25 mouse cellular contexts compared by ENCODE assay signal in the genomic region with DNA sequence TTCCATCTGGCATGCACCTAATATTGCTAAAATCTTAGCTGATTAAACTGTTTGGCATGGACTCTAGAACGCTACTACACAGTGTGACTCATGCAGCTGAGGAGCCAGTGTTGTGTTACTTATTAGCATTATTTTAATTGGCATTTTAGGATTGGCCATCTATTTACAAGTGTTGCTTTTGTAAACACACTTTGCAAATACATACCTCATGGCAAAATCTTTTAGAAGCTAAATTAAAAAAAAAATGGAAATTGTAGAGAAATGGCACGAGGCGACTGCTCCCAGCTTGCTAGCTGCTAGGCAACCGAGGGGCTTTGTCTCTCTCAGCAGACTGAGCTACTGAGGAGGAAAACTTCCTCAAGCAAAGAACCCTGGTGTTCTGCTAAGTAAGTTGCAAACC. TPM values are rescaled to one million over a fixed set of nuclear protein-coding genes. Genes with fewer than 3 reads are reported as not detected.
DNase-seq lines count a peak whose midpoint lies in the region; ATAC-seq and TF ChIP-seq lines count a peak whose summit lies in the region.
"Had no signal": no experiment of that assay in that cellular context is flagged by ENCODE, and none has a peak within 500 bp of the region (broad histone marks: within the 10 kb centered on the region; RNA-seq: fewer than 3 reads in every experiment).

No protein-coding gene starts in this region.

- ATAC-seq in forebrain, postnatal 0 days, result peak; percentile 82
- no peak for ATAC-seq in forebrain, embryonic 13.5 days
- no peak for ATAC-seq in midbrain, postnatal 0 days (ENCODE audit: low FRiP score)
- ATAC-seq in midbrain, embryonic 16.5 days, result no peak
- ATAC-seq: intestine, postnatal 0 days had no signal

- H3K36me3 ChIP-seq in forebrain, postnatal 0 days (ENCODE audit: insufficient read depth), result no peaks in the 10 kb centered on the region
- no peaks in the 10 kb centered on the region for H3K36me3 ChIP-seq in forebrain, embryonic 13.5 days (ENCODE audit: poor library complexity, severe bottlenecking)
- H3K36me3 ChIP-seq in midbrain, postnatal 0 days (ENCODE audit: insufficient read depth, low read length), result no peaks in the 10 kb centered on the region
- H3K36me3 ChIP-seq in midbrain, embryonic 16.5 days (ENCODE audit: control insufficient read depth, insufficient read depth, low read length), result no peaks in the 10 kb centered on the region
- H3K36me3 ChIP-seq: embryonic facial prominence, embryonic 12.5 days; embryonic facial prominence, embryonic 15.5 days; forebrain, embryonic 12.5 days; G1E; heart, embryonic 12.5 days; heart, embryonic 15.5 days had no signal

- H3K9ac ChIP-seq in forebrain, postnatal 0 days, result no peak overlapping the region
- no peak overlapping the region for H3K9ac ChIP-seq in forebrain, embryonic 13.5 days
- H3K9ac ChIP-seq in midbrain, postnatal 0 days (replicated peaks; ENCODE audit: low read length, poor library complexity, severe bottlenecking), result no peak overlapping the region
- no peak overlapping the region for H3K9ac ChIP-seq in midbrain, embryonic 16.5 days (ENCODE audit: low read depth, low read length)
- H3K9ac ChIP-seq: embryonic facial prominence, embryonic 12.5 days; embryonic facial prominence, embryonic 15.5 days; forebrain, embryonic 12.5 days; heart, embryonic 12.5 days; heart, embryonic 15.5 days; hindbrain, embryonic 14.5 days had no signal

- 0 out of 2 replicates have a peak, but pooled peaks cover 8% of the 10 kb centered on the region for H3K4me1 ChIP-seq in forebrain, postnatal 0 days (ENCODE audit: insufficient read depth)
- H3K4me1 ChIP-seq in forebrain, embryonic 13.5 days, result no peaks in the 10 kb centered on the region
- H3K4me1 ChIP-seq in midbrain, postnatal 0 days (ENCODE audit: insufficient read depth, low read length), result no peaks in the 10 kb centered on the region
- H3K4me1 ChIP-seq in midbrain, embryonic 16.5 days (ENCODE audit: control insufficient read depth, insufficient read depth, low read length), result no peaks in the 10 kb centered on the region
- H3K4me1 ChIP-seq: embryonic facial prominence, embryonic 12.5 days; embryonic facial prominence, embryonic 15.5 days; forebrain, embryonic 12.5 days; heart, embryonic 12.5 days; heart, embryonic 15.5 days had no signal

- H3K27ac ChIP-seq in forebrain, postnatal 0 days (ENCODE audit: low read depth, low read length), result peak overlapping the region; percentile 45; the same call in 1 of the 2 replicates
- no peak overlapping the region for H3K27ac ChIP-seq in forebrain, embryonic 13.5 days
- no peak overlapping the region for H3K27ac ChIP-seq in midbrain, postnatal 0 days (ENCODE audit: low read depth, low read length)
- no peak overlapping the region for H3K27ac ChIP-seq in midbrain, embryonic 16.5 days (ENCODE audit: low read length)
- H3K27ac ChIP-seq: embryonic facial prominence, embryonic 12.5 days; embryonic facial prominence, embryonic 15.5 days; forebrain, embryonic 12.5 days; heart, embryonic 15.5 days; hindbrain, embryonic 14.5 days had no signal

- H3K4me2 ChIP-seq in forebrain, postnatal 0 days (ENCODE audit: low read depth), result no peak overlapping the region; the same call in 1 of the 2 replicates
- H3K4me2 ChIP-seq in forebrain, embryonic 13.5 days, result no peak overlapping the region
- H3K4me2 ChIP-seq in midbrain, postnatal 0 days (ENCODE audit: low read depth, low read length, poor library complexity, severe bottlenecking), result no peak overlapping the region
- no peak overlapping the region for H3K4me2 ChIP-seq in midbrain, embryonic 16.5 days (ENCODE audit: low read length)
- H3K4me2 ChIP-seq: embryonic facial prominence, embryonic 12.5 days; embryonic facial prominence, embryonic 15.5 days; forebrain, embryonic 12.5 days; heart, embryonic 12.5 days; heart, embryonic 15.5 days; hindbrain, embryonic 14.5 days had no signal

- no peak for TF ChIP-seq CTCF in forebrain, postnatal 0 days (IDR thresholded peaks at IDR 0.05; ENCODE audit: low read depth)
- no peak for TF ChIP-seq CTCF in midbrain, postnatal 0 days (IDR thresholded peaks at IDR 0.05)

- DNase-seq in forebrain, postnatal 0 days, result peak; percentile 63
- peak; percentile 28 for DNase-seq in midbrain, postnatal 0 days (ENCODE audit: low spot score)
- peak; percentile 20 for DNase-seq in brain, adult 2 months (ENCODE audit: low read depth, low spot score)
- DNase-seq in urinary bladder, adult 2 months (ENCODE audit: low spot score), result no peak
- DNase-seq: adrenal gland, adult 2 months; adrenal gland, postnatal 14 days; B cell, adult 2 months; cerebellum, adult 18-20 months; cerebellum, adult 9-10 months; cerebellum, postnatal 14 days; gastrocnemius, postnatal 25 days; heart, adult 18-20 months; heart, postnatal 10 days; heart, postnatal 36 days had no signal

- 25% methylated on average over 4 of the region's 4 CpGs for WGBS in forebrain, postnatal 0 days
- 57% methylated on average over 4 of the region's 4 CpGs for WGBS in forebrain, embryonic 13.5 days
- 38% methylated on average over 4 of the region's 4 CpGs for WGBS in midbrain, postnatal 0 days
- 40% methylated on average over 4 of the region's 4 CpGs for WGBS in midbrain, embryonic 16.5 days

- no peak overlapping the region for H3K4me3 ChIP-seq in forebrain, postnatal 0 days (ENCODE audit: low read depth, low read length)
- H3K4me3 ChIP-seq in forebrain, embryonic 13.5 days, result no peak overlapping the region
- no peak overlapping the region for H3K4me3 ChIP-seq in midbrain, postnatal 0 days (ENCODE audit: low read depth, low read length)
- no peak overlapping the region for H3K4me3 ChIP-seq in midbrain, embryonic 16.5 days (ENCODE audit: low read depth, low read length)
- H3K4me3 ChIP-seq: embryonic facial prominence, embryonic 12.5 days; embryonic facial prominence, embryonic 15.5 days; forebrain, embryonic 12.5 days; heart, embryonic 12.5 days; heart, embryonic 15.5 days had no signal

- H3K9me3 ChIP-seq in forebrain, postnatal 0 days (ENCODE audit: low read length), result no peaks in the 10 kb centered on the region
- no peaks in the 10 kb centered on the region for H3K9me3 ChIP-seq in forebrain, embryonic 13.5 days (replicated peaks)
- no peaks in the 10 kb centered on the region for H3K9me3 ChIP-seq in midbrain, postnatal 0 days (ENCODE audit: low read length)
- H3K9me3 ChIP-seq in midbrain, embryonic 16.5 days (replicated peaks; ENCODE audit: control insufficient read depth, low read length, poor library complexity, severe bottlenecking), result no peaks in the 10 kb centered on the region
- H3K9me3 ChIP-seq: embryonic facial prominence, embryonic 12.5 days; embryonic facial prominence, embryonic 15.5 days; forebrain, embryonic 12.5 days; heart, embryonic 15.5 days had no signal

- H3K27me3 ChIP-seq in forebrain, postnatal 0 days (ENCODE audit: insufficient read depth, low read length), result no peaks in the 10 kb centered on the region
- no peaks in the 10 kb centered on the region for H3K27me3 ChIP-seq in forebrain, embryonic 13.5 days
- H3K27me3 ChIP-seq in midbrain, postnatal 0 days (ENCODE audit: insufficient read depth, low read length), result no peaks in the 10 kb centered on the region
- no peaks in the 10 kb centered on the region for H3K27me3 ChIP-seq in midbrain, embryonic 16.5 days (ENCODE audit: control insufficient read depth, insufficient read depth, low read depth, low read length)
- H3K27me3 ChIP-seq: embryonic facial prominence, embryonic 12.5 days; embryonic facial prominence, embryonic 15.5 days; heart, embryonic 12.5 days; heart, embryonic 15.5 days had no signal

RNA-seq across cellular contexts. Expression of a gene that starts 14.2 kb away (rescaled TPM):
- total RNA-seq in forebrain, postnatal 0 days (2014; rRNA removed), result 41.4 and 48.3 TPM in 2 replicates
- polyA plus RNA-seq in forebrain, postnatal 0 days (2015; fragmentation: Nextera tagmentation; extraction: Ambion mirVana), result 25.3 and 26.2 TPM in 2 replicates
- 32.7 and 34.3 TPM in 2 replicates for polyA plus RNA-seq in forebrain, embryonic 13.5 days (2015; fragmentation: Nextera tagmentation; extraction: Ambion mirVana)
- total RNA-seq in midbrain, postnatal 0 days (2014; rRNA removed), result 49.9 and 58.5 TPM in 2 replicates
- polyA plus RNA-seq in midbrain, postnatal 0 days (2015; fragmentation: Nextera tagmentation; extraction: Ambion mirVana), result 23.4 and 24.7 TPM in 2 replicates
- 27.6 and 28.4 TPM in 2 replicates for polyA plus RNA-seq in midbrain, embryonic 16.5 days (2015; fragmentation: Nextera tagmentation; extraction: Ambion mirVana)
- polyA plus RNA-seq in urinary bladder, adult 2 months (2012; rRNA removed), result 33.1 and 36.3 TPM in 2 replicates

RNA-seq across cellular contexts. Expression of a gene that starts 21.9 kb away (rescaled TPM):
- 47.5 and 53.4 TPM in 2 replicates for total RNA-seq in forebrain, postnatal 0 days (2014; rRNA removed)
- 33.1 and 47.3 TPM in 2 replicates for polyA plus RNA-seq in forebrain, postnatal 0 days (2015; fragmentation: Nextera tagmentation; extraction: Ambion mirVana)
- polyA plus RNA-seq in forebrain, embryonic 13.5 days (2015; fragmentation: Nextera tagmentation; extraction: Ambion mirVana), result 11.1 and 13.8 TPM in 2 replicates
- 69.7 and 76.6 TPM in 2 replicates for total RNA-seq in midbrain, postnatal 0 days (2014; rRNA removed)
- polyA plus RNA-seq in midbrain, postnatal 0 days (2015; fragmentation: Nextera tagmentation; extraction: Ambion mirVana), result 45.7 and 46.5 TPM in 2 replicates
- 43.7 and 49.5 TPM in 2 replicates for polyA plus RNA-seq in midbrain, embryonic 16.5 days (2015; fragmentation: Nextera tagmentation; extraction: Ambion mirVana)
- 12.4 and 17.0 TPM in 2 replicates for polyA plus RNA-seq in urinary bladder, adult 2 months (2012; rRNA removed)
- polyA plus RNA-seq: G1E had no signal

RNA-seq across cellular contexts. Expression of a gene that starts 41.3 kb away (rescaled TPM):
- total RNA-seq in forebrain, postnatal 0 days (2014; rRNA removed), result 19.6 and 22.6 TPM in 2 replicates
- polyA plus RNA-seq in forebrain, postnatal 0 days (2015; fragmentation: Nextera tagmentation; extraction: Ambion mirVana), result 25.2 and 33.9 TPM in 2 replicates
- polyA plus RNA-seq in forebrain, embryonic 13.5 days (2015; fragmentation: Nextera tagmentation; extraction: Ambion mirVana), result 4.1 and 4.4 TPM in 2 replicates
- total RNA-seq in midbrain, postnatal 0 days (2014; rRNA removed), result 22.5 and 25.3 TPM in 2 replicates
- polyA plus RNA-seq in midbrain, postnatal 0 days (2015; fragmentation: Nextera tagmentation; extraction: Ambion mirVana), result 30.8 and 35.5 TPM in 2 replicates
- 11.6 and 14.6 TPM in 2 replicates for polyA plus RNA-seq in midbrain, embryonic 16.5 days (2015; fragmentation: Nextera tagmentation; extraction: Ambion mirVana)
- polyA plus RNA-seq in urinary bladder, adult 2 months (2012; rRNA removed), result 1.5 and 2.7 TPM in 2 replicates
- total RNA-seq: CH12.LX had no signal

RNA-seq across cellular contexts. Expression of a gene that starts 43.3 kb away (rescaled TPM):
- 1.3 and 1.9 TPM in 2 replicates for total RNA-seq in forebrain, postnatal 0 days (2014; rRNA removed)
- polyA plus RNA-seq in forebrain, postnatal 0 days (2015; fragmentation: Nextera tagmentation; extraction: Ambion mirVana), result 1.5 and 2.8 TPM in 2 replicates
- 0.84 and 0.97 TPM in 2 replicates for polyA plus RNA-seq in forebrain, embryonic 13.5 days (2015; fragmentation: Nextera tagmentation; extraction: Ambion mirVana)
- 1.1 and 2.6 TPM in 2 replicates for total RNA-seq in midbrain, postnatal 0 days (2014; rRNA removed)
- polyA plus RNA-seq in midbrain, postnatal 0 days (2015; fragmentation: Nextera tagmentation; extraction: Ambion mirVana), result 2.9 TPM in 2 replicates
- 3.0 and 3.5 TPM in 2 replicates for polyA plus RNA-seq in midbrain, embryonic 16.5 days (2015; fragmentation: Nextera tagmentation; extraction: Ambion mirVana)
- polyA plus RNA-seq in urinary bladder, adult 2 months (2012; rRNA removed), result 4.4 and 5.5 TPM in 2 replicates
- total RNA-seq: CH12.LX had no signal
- polyA plus RNA-seq: G1E had no signal

RNA-seq across cellular contexts. Expression of a gene that starts 43.9 kb away (rescaled TPM):
- total RNA-seq in forebrain, postnatal 0 days (2014; rRNA removed), result 3.0 and 3.5 TPM in 2 replicates
- 2.3 and 4.1 TPM in 2 replicates for polyA plus RNA-seq in forebrain, postnatal 0 days (2015; fragmentation: Nextera tagmentation; extraction: Ambion mirVana)
- 0.32 and 0.77 TPM in 2 replicates for polyA plus RNA-seq in forebrain, embryonic 13.5 days (2015; fragmentation: Nextera tagmentation; extraction: Ambion mirVana)
- 1.1 and 2.9 TPM in 2 replicates for total RNA-seq in midbrain, postnatal 0 days (2014; rRNA removed)
- 2.1 and 2.5 TPM in 2 replicates for polyA plus RNA-seq in midbrain, postnatal 0 days (2015; fragmentation: Nextera tagmentation; extraction: Ambion mirVana)
- polyA plus RNA-seq in midbrain, embryonic 16.5 days (2015; fragmentation: Nextera tagmentation; extraction: Ambion mirVana), result 1.3 and 2.0 TPM in 2 replicates
- 0.22 and 0.23 TPM in 2 replicates for polyA plus RNA-seq in urinary bladder, adult 2 months (2012; rRNA removed)
- total RNA-seq: adrenal gland, adult 2 months; CH12.LX; heart, adult 18-20 months had no signal
- polyA plus RNA-seq: adrenal gland, adult 2 months; embryonic facial prominence, embryonic 12.5 days had no signal
